Mouse (Mus musculus): ENCODE measurements around the gene Irx1. TPM values are rescaled to one million over a fixed set of nuclear protein-coding genes. Genes with fewer than 3 reads are reported as not detected.

Irx1 gene
- polyA plus RNA-seq (2014; fragmentation: Nextera tagmentation; extraction: Ambion mirVana): 8.7 and 10.0 TPM in 2 replicates

DNA sequence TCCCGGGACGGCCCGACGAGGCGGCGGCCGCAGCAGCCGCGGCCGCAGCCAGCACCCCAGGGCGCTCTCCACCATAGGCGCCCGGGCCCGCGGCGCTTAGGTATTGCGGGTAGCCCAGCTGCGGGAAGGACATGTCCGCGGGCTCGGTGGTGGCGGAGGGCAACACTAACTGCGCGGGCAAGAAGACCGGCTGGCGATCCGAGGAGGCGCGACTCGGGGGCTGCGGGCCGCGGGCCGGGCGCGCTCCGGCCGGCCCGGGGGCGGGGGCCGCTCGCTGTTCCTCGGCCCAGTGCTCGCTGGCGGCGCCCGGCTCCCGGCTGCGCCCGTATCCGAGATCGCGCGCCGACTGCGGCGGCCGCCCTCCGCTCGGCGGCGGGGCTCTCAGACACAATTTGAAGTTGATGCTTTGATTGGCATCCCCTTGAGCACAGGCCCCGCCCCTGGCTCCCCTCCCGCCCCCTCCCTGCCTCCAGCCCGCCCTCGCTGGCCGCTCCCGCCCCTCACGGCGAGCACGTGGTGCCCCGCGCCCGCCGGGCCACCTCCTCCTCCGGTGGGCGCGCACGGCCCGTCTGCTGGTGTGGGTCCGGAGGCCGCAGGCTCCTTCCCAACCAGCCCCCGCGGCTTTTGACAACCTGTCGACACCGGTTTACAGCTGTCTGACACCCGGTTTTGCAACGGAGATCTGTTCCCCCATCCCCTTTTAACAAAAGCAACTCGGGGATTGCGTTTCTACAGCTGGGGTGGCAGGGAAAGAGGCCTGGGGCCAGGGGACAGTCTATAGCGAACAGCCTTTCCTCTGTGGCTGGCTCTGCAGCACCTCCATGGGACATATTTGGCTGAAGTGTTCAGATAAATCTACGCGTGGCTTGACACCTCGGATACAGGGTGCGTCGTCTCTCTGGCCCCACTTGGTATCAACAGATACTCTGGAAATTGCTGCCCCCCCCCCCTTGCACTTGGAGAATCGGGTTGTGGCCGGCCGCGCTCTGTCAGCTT lies at the start of gene Irx1:
Gene Irx1, minus strand, starts transcription at position 368 of the 996 bp plus-strand sequence.
- H3K4me2 ChIP-seq: peak within 1 kb of the TSS; percentile 62
- peak within 1 kb of the TSS; percentile 91 for H3K27ac ChIP-seq (ENCODE audit: low read depth)
- peaks cover 15% of the 10 kb centered on the region; the same call in 1 of the 2 replicates for H3K36me3 ChIP-seq (ENCODE audit: insufficient read depth)
- H3K9ac ChIP-seq: peak within 1 kb of the TSS; percentile 87
- DNase-seq: peak; percentile 75
- peak; percentile 75 for ATAC-seq (ENCODE audit: insufficient read depth)
- no peaks in the 10 kb centered on the region for H3K4me1 ChIP-seq (ENCODE audit: insufficient read depth)
- TF ChIP-seq CTCF (IDR thresholded peaks at IDR 0.05; ENCODE audit: low read depth): no peak
- H3K27me3 ChIP-seq (ENCODE audit: insufficient read depth, low read length): peaks cover 95% of the 10 kb centered on the region
- WGBS: under 1% methylated on average over 86 of the region's 100 CpGs
- no peaks in the 10 kb centered on the region for H3K9me3 ChIP-seq (ENCODE audit: low read depth, low read length)
- H3K4me3 ChIP-seq (ENCODE audit: low read depth, low read length): peak within 1 kb of the TSS; percentile 59

DNA sequence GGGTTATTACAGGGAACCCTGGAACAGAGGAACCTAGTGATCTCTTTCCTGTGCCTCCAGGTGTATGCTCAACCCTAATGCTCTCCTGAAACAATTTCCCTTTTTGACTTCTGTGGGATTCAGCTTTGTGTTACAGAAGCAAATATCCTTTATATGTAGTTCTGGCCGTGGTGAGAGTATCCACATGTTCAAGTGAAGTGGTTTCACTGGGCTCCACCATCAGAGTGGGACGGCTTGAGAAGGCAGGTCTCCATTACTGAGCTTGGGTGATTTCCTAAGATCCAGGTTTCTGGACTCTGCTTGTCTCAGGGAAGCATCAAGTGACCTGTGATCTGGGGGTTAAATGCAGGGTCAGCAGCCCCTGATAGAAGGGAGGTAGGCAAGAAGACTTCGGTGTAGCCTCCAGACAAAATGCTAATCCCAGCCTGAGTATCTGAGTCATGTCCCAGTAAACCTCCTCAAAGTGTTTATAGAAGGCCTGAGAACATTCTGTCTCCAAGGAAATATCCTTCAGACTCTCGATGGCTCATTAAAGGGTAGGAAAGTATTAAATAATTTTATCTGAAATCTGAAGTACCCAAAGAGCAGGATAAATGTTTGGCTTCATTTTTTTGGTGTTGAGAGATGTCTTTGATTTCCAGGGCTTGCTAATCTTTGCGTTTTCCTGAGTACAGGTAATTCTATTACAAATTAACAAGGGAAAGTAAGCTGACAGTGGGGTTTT lies 16.6 kb upstream of the Irx1 start:
- 43% methylated on average over 5 of the region's 5 CpGs for WGBS
- Histone ChIP-seq H3K27me3 (ENCODE audit: insufficient read depth, low read length) (no peaks in the 10 kb centered on the region), H3K9me3 (ENCODE audit: low read depth, low read length) (no peaks in the 10 kb centered on the region), H3K4me3 (ENCODE audit: low read depth, low read length) (no peak overlapping the region), H3K36me3 (ENCODE audit: insufficient read depth) (no peaks in the 10 kb centered on the region), H3K27ac (ENCODE audit: low read depth) (no peak overlapping the region), H3K9ac (no peak overlapping the region), H3K4me1 (ENCODE audit: insufficient read depth) (no peaks in the 10 kb centered on the region), H3K4me2 (no peak overlapping the region)
- TF ChIP-seq CTCF (IDR thresholded peaks at IDR 0.05; ENCODE audit: low read depth): no peak
- DNase-seq: peak; percentile 12
- no peak for ATAC-seq (ENCODE audit: insufficient read depth)

DNA sequence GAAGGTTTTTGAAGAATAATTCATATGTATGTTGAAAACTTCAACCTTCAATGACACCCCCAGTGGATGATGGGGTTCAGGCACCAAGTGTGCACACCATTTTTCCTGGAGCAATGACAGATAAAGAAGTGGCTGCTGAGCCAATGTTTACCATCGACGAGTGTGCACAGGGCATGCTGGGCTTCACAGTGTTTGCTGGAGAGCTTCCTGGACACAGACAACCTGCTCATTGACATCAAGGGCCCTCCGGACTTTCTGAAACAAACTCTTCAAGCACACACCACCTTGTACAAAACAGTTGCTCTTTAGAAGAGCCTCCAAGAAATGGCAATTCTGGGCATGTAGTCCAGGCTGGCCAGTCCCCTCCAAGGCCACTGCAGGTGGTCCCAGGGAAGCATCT lies 12.2 kb upstream of the Irx1 start:
- 38% methylated on average over 3 of the region's 3 CpGs for WGBS
- Histone ChIP-seq H3K9ac (no peak overlapping the region), H3K4me1 (ENCODE audit: insufficient read depth) (no peaks in the 10 kb centered on the region), H3K4me3 (ENCODE audit: low read depth, low read length) (no peak overlapping the region), H3K4me2 (no peak overlapping the region), H3K36me3 (ENCODE audit: insufficient read depth) (no peaks in the 10 kb centered on the region), H3K27ac (ENCODE audit: low read depth) (no peak overlapping the region), H3K27me3 (ENCODE audit: insufficient read depth, low read length) (0 out of 2 replicates have a peak, but pooled peaks cover 5% of the 10 kb centered on the region), H3K9me3 (ENCODE audit: low read depth, low read length) (no peaks in the 10 kb centered on the region)
- no peak for ATAC-seq (ENCODE audit: insufficient read depth)
- DNase-seq: no peak
- TF ChIP-seq CTCF (IDR thresholded peaks at IDR 0.05; ENCODE audit: low read depth): no peak

DNA sequence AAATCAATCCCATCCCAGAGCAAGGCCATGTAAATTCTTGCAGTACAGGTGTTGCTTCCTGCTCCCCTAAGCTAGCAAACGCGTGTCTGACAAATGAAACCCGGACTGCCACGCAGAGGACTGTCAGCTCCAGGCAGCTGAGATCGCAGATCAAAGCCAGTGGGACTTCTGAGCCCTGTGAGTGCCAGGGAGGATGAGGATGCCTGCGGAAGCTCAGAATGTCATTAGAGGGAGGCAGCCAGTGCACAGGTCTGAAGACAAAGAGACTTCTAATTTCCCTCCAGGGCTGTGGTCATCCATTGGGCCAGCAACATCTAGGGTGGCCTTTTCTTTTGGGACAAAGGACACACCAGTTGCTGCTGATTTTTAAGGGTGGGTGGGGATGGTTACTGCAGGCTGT lies 4.8 kb upstream of the Irx1 start:
- Histone ChIP-seq H3K36me3 (ENCODE audit: insufficient read depth) (no peaks in the 10 kb centered on the region), H3K9ac (no peak overlapping the region), H3K4me2 (peak overlapping the region; percentile 40), H3K9me3 (ENCODE audit: low read depth, low read length) (no peaks in the 10 kb centered on the region), H3K27me3 (ENCODE audit: insufficient read depth, low read length) (peaks cover 75% of the 10 kb centered on the region), H3K4me3 (ENCODE audit: low read depth, low read length) (no peak overlapping the region), H3K27ac (ENCODE audit: low read depth) (no peak overlapping the region), H3K4me1 (ENCODE audit: insufficient read depth) (no peaks in the 10 kb centered on the region)
- no peak for ATAC-seq (ENCODE audit: insufficient read depth)
- WGBS: under 1% methylated on average over 6 of the region's 6 CpGs
- no peak for TF ChIP-seq CTCF (IDR thresholded peaks at IDR 0.05; ENCODE audit: low read depth)
- DNase-seq: no peak

DNA sequence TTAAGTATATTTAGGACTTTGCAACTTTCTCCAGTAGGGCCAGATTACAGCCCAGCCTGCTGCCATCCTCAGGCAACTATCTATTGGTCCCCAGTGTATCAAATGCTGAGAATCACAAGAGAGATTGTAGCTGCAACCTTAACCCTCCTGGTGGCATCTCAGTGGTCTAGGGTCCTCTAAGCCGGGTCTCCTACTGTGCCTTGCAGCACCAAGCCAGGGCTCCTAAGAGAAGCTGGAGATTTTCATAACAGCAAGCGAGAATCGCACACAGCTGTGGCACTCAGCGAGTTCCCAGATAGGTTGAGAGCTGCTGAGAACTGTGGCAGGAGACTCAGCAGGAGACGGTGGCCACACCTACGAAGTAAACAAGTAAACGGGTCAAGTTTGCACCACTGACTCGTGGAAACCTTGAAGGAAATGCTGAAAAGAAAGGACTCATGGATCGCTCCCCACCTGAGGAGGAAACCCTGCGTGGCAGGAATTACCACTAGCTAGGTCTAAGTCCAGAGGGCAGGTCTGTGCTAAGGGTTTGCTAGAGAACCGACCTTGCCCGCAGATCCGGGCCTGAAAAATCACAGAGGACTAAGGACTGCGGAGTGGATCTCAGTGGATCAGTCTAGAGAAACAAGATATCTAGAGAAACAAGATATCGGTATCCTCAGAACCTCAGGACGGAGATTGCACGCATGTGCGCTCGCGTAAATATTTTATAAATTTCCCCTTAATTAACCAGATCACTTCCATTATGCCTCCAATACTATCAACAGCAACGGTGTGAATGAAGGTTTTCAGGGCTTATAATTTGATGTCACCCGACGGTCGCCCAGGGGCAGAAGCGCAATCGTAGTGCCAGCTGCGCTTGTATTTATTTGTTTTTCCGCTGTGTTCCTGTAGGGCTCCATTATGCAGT lies 4.1 kb upstream of the Irx1 start:
- Histone ChIP-seq H3K36me3 (ENCODE audit: insufficient read depth) (no peaks in the 10 kb centered on the region), H3K9me3 (ENCODE audit: low read depth, low read length) (no peaks in the 10 kb centered on the region), H3K9ac (no peak overlapping the region), H3K4me1 (ENCODE audit: insufficient read depth) (no peaks in the 10 kb centered on the region), H3K27me3 (ENCODE audit: insufficient read depth, low read length) (peaks cover 82% of the 10 kb centered on the region), H3K4me3 (ENCODE audit: low read depth, low read length) (no peak overlapping the region), H3K27ac (ENCODE audit: low read depth) (no peak overlapping the region), H3K4me2 (peak overlapping the region; percentile 40)
- ATAC-seq (ENCODE audit: insufficient read depth): no peak
- 4% methylated on average over 28 of the region's 28 CpGs for WGBS
- TF ChIP-seq CTCF (IDR thresholded peaks at IDR 0.05; ENCODE audit: low read depth): no peak
- no peak for DNase-seq

DNA sequence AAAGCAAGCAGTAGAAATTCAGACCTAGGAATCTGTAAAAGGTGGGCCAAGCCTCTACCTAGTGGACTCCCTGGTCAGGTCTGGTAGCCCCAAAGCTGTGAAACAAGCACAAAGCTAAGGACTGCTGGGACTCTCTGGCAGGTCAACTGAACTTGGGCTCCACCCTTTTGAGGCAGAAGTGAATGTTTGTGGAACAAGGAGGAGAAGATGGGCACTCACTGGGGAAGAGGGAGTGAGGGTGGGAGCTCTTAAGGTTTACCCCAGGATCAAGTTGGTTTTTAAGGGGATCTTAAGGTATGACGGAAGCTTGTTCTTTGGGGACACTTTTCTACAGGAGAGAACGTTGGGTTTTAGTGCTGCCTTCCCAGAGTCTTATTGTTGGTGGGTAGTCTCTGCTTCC lies 3.1 kb upstream of the Irx1 start:
- WGBS: 41% methylated on average over 2 of the region's 2 CpGs
- DNase-seq (no peak), ATAC-seq (ENCODE audit: insufficient read depth) (no peak)
- no peak overlapping the region for H3K4me2 ChIP-seq
- H3K4me3 ChIP-seq (ENCODE audit: low read depth, low read length): no peak overlapping the region
- H3K27me3 ChIP-seq (ENCODE audit: insufficient read depth, low read length): peaks cover 89% of the 10 kb centered on the region
- H3K36me3 ChIP-seq (ENCODE audit: insufficient read depth): no peaks in the 10 kb centered on the region
- H3K27ac ChIP-seq (ENCODE audit: low read depth): no peak overlapping the region
- H3K4me1 ChIP-seq (ENCODE audit: insufficient read depth): no peaks in the 10 kb centered on the region
- H3K9ac ChIP-seq: no peak overlapping the region
- H3K9me3 ChIP-seq (ENCODE audit: low read depth, low read length): no peaks in the 10 kb centered on the region
- TF ChIP-seq CTCF (IDR thresholded peaks at IDR 0.05; ENCODE audit: low read depth): no peak
